Mouse (Mus musculus): ENCODE measurements around the gene Rnf145. TPM values are rescaled to one million over a fixed set of nuclear protein-coding genes. Genes with fewer than 3 reads are reported as not detected.
A peak's percentile ranks its signal among the peaks of the same experiment; 100 is the strongest.

The Rnf145 gene
- total RNA-seq, 2 experiments from 2014 or later, result 6.5 to 7.4 TPM

- no peak for DNase-seq (ENCODE audit: low spot score)
These were observed 8.9 kb upstream of the Rnf145 start for GRCm38 (mm10) chr11:44509906-44510305.

DNA sequence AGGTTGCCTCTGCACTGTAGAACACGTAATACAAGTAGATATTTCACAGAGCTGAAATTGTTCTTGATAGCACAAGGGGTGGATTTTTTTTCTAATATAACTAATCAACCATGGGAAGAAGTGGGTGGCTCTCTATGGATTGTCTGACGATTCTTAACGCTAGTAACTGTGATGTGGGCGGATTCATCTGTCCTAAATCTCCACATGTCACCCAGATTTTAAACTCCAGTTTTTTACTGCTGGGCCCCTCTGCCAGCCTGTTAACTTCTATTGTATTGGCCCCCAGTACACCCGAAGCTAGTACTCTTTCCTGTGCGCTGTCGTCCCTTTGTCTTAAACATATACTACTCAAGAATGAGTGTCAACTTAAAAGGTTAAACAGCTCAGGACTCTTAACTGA is 8.4 kb upstream of the Rnf145 start:
- DNase-seq (ENCODE audit: low spot score), result no peak

DNA sequence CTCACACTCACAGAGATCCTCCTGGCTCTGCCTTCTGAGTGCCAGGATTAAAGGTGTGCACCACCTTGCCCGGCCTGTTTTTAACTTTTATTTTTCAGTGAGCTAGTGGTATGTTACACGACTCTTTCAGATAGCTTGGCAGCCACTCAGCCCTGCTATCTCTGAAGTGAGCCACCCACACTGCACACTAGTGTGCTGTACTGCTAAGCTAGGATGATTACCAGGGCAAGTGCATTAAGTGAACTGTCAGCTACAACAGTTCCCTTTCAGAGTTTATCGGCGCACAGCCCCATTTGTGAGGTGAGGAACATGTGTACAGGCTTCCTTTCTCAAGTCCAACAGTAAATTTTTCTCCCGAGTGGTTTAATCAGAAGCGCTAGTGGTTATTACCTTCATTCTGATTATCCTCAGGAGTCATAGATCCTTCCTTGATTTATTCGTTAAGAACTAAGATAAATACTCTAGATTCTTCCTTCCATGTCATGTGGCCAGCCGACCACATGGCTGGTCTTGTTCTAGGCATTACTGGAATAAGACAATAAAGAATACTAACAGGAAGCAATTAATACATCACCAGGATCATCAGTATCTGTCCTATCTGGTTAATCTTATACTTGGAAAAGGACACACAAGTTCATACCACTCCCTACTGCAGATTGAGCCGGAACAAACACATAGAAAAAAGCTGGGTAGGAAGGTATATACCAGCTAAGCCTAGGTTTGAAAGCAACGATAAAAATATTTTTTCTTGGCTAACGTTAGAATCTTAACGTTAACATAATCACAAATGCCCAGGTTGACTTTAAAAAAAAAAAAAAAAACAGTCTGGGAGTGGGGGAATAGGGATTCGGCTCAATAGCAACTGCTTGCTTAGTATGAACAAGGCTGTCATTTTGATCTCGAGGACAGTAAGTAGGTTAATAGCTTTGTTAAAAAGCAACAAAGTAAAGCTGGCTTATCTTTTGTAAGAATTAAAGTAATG is 6.4 kb upstream of the Rnf145 start:
- no peak for DNase-seq (ENCODE audit: low spot score)

DNA sequence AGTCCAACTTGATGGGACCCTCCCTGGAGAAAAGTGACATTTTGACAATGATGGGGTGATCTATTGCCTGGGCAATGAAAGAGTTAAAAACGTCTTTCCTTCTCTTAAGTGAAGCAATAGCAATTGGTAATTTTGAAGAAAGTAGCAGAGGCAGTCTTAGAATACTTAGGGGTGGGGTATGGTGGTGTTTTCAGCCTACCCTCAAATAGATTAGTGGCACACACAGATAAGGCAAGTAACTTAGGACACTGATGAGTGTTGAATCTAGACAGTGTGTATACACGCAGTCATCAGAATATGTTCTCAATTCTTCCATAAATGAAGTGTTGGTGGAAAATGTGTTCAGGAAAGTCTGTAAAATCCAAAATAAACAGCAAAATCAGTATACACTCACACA is 5.7 kb upstream of the Rnf145 start:
- DNase-seq (ENCODE audit: low spot score), result no peak

DNA sequence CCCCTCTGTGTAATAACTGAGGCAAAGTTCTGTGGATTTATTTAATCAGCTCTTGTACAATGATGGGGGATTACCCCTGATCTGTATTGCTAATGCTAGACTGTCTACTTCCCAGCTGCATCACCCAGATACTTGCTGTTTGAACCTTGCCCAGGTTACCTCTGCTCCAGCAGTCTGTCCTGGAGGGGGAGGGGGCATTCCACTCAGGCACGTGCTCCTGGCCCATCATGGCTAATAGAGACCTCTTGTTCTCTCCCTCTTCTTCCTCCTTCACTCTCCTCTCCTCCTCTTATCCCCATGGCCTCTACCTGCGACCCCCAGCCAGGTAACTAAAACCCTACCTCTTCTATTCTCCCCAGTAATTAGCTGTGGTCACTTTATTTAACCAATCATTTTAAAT is 4.1 kb upstream of the Rnf145 start:
- no peak for DNase-seq (ENCODE audit: low spot score)

DNA sequence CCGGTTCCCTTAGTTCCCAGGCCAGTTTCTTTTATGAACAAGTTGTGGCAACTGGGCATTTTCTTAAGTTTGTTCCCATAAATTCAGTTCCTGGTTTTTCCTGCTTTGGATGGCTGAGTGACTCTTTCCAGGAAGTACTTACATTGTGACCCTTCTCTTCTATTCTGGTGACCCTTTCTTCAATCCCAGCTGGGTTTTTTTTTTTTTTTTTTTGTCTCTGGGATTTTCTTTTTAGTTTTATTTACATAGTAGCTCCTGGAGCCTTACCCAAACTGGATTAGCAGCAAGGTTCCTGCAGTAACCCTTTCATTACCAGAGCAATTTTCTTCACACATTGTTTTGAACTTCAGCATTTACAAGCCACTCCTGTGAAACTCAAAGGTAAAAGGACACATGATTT is 2.4 kb upstream of the Rnf145 start:
- no peak for DNase-seq (ENCODE audit: low spot score)

DNA sequence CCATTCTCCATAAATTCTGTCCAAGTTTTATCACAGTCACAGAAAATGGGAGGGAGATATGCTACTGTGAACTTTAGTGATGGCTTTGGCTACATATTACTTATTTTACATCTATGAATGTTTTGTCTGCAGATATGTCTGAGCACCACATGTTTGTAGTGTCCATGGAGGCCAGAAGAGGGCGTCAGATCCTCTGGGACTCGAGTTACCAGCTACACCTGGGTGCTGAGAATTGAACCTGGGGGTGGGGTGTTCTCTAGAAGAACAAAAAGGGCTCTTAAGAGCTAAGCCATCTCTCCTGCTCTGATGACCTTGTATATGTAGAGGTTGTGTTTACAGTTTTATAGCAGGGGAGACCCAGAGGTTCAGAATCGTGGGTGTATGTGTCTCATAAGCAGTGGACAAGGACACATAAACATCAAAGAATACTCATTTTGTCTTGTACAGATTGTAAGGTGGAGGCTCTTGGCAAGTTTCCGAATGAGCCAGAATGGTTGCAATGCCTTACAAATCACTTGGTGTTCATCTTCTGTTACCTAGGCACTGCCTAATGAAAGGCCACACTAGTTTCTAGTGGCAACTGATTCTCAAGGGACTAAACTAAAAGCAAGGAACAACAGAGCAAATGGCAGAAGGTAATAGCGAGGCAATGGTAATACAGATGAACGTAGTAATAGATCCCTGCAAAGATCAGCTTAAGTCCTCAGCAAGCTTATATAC is 1.0 kb upstream of the Rnf145 start:
- no peak for DNase-seq (ENCODE audit: low spot score)

DNA sequence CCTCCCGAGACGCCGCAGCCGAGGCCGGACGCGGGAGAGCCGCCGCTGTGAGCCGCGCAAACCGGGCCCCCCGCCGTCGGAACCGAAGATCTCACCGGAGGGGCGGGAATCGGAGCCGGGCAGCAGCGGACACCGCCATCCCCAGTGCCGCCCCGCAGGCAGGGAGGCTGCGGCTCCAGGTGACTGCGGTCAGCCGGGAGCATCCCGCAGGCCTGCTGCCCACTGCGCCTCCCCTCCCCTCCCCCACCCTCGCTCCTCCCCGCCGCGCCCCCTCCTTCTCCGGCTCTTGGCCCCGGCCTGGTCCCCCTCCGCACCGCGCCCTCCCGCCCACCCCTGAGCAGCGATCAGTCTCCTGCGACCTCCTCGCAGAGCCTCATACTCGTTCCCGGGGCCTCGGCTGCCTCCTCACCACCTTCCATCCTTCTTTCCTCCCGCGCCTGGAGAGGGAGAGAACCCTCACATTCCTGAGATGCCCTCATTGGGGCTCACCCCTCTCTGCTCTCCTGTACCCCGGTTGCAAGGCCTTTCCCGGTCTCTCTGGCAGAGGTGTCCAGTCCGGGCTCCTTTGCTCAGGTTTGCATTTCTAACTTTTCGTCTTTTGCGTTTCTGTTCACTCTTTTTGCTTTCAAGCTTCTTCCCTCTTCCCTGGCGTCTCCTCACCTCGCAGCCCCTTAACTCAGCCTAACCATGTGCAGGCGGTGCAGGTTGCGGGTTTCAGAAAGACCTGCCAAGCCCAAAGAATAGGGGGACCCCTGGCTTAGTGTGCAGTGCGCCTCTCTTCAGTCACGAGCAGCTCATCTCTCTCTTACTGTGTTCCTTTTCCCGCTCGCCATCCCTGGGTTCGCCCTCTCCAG is 559 bp downstream of the Rnf145 start:
- DNase-seq (ENCODE audit: low spot score), result peak; percentile 15

- DNase-seq (ENCODE audit: low spot score), result peak; percentile 66
These were observed 1.4 kb downstream of the Rnf145 start for GRCm38 (mm10) chr11:44519950-44520761.

DNA sequence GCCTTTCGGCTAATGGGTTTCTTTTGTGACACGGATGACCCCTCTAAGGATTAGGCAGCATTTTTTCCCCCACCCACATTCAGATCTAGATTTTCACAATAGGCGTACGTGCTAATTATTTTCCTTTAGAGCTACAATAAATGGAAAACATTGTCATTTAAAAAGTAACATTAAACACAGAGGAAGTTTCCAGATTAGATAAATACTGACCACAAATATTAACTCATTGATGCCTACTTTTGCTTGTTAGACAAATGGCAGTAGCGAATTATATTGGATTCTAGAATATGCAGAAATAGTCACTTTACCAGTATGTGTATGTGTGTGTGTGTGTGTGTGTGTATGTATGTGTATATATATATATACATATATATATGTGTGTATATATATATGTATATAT is 3.8 kb downstream of the Rnf145 start:
- DNase-seq (ENCODE audit: low spot score), result no peak

DNA sequence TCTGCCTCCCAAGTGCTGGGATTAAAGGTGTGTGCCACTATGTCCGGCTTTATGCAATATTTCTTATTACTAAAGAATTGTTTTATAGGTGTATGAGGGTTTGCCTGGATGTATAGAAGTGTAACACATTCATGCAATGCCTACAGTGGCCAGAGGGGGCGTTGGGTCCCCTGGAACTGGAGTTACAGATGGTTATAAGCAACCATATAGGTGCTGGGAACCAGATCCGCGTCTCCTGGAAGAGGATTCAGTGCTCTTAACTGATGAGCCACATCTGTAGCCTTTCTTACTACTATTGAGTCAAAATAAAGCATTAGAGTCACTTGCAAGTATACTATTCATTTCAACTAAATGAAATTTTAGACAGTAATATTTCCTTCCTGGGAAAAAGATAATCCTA is 7.0 kb downstream of the Rnf145 start:
- no peak for DNase-seq (ENCODE audit: low spot score)

DNA sequence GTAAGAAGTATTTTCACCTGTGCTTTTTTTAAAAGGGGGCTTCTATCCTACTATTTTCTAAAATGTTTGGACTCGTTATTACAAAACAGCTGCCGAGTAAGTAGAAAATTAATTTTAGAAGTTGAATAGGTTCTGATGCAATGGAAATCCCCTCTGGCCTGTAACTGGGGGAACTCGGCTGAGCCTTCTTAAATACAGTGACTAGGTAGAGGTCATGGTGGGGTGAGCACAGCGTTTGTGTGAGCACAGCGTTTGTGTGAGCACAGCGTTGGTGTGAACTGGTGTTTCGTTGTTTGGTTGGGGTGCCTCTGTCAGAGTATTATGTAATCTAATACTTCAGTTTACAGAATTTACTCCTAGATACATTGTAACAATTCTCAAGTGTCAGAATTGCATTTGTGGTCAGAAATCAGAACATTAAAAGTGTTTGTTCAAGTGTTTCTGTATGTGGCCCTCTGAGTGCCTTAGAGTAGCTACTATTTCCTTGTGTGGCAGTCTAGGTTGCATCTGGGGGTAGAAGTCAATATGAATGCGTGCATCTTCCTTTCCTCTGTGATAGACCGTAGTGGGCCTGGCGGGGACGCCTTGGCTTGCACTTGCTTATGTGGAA is 8.0 kb downstream of the Rnf145 start:
- DNase-seq (ENCODE audit: low spot score), result no peak

DNA sequence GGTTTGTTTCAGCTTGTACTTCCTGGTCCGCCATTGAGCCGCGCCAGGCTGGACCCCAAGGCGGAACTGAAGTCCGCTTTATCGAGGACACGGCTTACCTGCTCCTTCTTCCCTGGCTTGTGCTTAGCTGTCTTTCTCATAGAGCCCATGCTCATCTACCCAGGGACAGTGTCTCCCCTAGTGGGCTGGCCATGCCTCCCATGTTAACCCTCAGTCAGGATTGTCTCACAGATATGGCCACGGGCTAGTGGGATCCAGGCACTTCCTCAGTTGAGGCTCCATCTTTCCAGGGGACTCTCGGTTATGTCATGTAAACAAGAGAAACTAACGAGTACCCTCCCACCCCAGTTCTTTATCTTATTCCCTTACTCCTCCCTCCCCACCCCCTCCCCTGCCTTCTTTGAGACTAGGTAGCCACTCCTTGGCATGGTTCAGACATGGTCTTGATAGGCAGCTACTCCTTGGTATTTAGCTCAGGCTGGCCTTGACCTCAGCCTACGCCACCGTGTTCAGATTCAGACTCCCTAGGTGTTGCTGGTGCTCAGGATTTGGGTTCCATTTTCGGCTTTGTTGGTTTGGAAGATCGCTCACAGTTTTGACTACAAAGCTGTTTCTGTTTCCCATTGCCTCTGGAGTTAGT is 9.9 kb downstream of the Rnf145 start:
- DNase-seq (ENCODE audit: low spot score), result no peak

GRCm38 (mm10) chr11:44529200-44529599 is 10.4 kb downstream of the Rnf145 start:
- DNase-seq (ENCODE audit: low spot score), result no peak

DNA sequence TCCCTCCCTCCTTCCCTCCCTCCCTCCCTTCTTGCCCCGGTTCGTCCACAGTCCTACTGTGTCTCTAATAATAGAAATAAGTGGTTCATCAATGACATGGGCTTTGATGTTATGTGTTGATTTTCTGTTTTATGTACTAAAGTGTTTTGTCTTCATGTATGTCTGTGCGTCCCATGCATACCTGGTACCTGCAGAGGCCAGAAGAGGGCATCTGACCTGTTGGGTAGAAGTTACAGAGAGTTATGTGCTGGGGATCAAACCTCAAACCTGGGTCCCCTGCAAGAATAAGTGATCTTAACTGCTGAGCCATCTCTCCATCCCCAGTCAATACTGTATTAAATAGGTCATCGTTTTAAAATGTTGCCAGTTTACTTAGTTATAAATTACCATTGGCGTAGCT is 11.0 kb downstream of the Rnf145 start:
- no peak for DNase-seq (ENCODE audit: low spot score)

DNA sequence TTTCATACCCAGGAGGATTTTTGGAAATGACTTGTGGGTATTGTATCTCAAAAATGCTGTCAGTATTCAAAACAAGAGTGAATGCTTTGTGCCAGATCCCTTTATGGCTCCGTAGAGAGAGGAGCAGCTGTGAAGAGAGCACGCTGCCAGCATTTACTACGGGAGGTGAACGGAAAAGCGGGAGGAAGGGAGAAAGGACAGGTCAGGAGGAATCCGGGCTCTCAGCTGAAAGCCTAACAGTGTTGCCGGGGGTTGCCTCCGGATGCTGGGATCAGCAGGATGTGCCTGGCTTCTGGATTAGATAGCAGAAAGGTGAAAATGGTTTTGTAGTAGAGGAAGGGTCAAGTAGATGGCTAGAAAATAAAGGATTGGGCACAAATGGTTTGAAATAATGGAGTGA is 11.6 kb downstream of the Rnf145 start:
- no peak for DNase-seq (ENCODE audit: low spot score)

DNA sequence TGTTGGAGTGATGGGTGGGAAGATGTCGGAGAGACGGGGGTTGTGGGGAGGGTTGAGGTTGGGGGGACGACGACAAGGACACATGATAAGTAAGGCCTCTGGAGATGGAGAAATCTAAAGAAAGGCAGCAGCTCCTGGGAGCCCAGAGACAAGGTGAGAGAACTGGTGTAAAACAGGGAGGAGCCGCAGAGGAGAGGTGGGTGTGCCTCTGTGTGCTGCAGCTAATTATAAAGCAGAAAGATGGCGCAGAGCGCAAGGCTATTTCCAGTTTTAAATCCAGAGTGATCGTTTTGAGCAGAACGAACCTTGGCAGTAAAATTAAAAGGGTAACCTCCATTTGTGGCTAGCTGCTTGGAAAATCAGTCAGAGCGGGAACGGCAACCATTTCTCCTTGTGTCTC is 12.1 kb downstream of the Rnf145 start:
- no peak for DNase-seq (ENCODE audit: low spot score)

DNA sequence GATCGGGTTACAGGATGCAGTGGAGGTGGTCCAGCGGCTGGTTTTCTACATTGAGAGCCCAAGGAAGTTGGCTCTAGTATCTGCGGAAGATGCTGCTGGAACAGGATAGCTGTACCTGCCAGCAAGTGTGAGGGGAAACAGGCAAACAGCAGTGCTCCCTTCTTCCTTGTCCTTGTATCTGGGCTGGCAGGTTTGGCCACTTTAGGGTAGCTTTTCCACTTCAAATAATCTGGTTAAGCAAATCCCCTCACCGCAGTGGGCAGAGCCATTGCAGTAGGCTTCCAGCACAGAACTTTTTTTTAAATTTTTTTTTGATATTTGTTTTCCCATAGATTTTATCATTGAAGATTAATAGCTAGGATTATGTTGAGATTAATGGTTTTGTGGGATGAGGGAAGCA is 12.9 kb downstream of the Rnf145 start:
- no peak for DNase-seq (ENCODE audit: low spot score)

DNA sequence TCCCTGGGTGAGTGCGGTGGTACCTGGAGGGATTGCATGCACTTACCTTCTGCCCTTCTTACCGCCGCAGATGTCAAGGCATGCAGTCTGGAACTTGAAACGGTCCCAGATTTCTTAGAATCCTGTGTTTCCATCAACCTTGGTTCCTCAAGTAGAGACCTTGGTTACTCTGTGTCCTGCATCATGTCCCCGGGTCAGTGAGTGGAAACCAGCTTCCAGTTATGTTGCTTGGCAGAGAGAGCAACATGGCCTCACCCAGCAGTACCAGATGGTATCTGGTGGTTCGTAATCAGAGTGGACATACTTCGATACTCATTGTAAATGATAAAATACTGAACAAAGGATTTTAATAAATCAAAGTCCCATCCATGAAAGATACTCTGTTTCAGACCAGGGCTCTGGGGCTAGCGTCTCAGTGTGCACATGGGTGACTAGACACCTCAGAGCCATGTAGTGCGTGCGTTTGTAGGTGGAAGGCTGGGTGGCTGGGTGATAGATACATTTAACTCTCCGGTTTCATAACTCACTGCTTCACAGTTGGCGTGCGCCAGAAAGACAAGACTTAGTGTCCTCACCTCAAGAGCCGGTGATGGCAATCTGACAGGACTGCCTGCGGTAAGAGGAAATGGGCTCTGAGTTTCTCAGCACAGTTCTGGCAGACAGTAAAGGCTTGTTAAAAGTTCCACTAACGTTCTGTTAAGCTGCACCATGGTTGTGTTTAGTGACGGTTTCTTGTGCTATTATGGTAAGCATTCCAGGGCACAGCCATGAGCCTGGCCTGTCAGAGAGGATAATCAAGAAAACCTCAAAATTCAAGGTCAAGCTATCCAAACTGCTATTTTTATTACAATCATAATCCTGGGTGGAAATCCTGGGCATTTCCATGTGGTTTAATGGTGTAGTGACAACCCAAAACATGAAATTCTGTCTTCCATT is 14.3 kb downstream of the Rnf145 start:
- DNase-seq (ENCODE audit: low spot score), result no peak
